Mouse (Mus musculus) heart, postnatal 0 days (tissue): ENCODE measurements around the gene Cyp2d11.

Experiments
- CTCF ChIP-seq: IDR thresholded peaks from 2 replicates; pipeline ENCODE4 v1.5.1; 2016; ENCODE audit warnings: antibody characterized with exemption, control low read depth, low read depth
- EP300 ChIP-seq: IDR thresholded peaks from 2 replicates; pipeline ENCODE4 v1.6.1; 2016; ENCODE audit warnings: antibody characterized with exemption, low read depth

- no peak for TF ChIP-seq EP300
- no peak for TF ChIP-seq CTCF
Observed at GRCm38 (mm10) chr15:82406981-82407380, 13.2 kb upstream of the Cyp2d11 start, which contains the start of gene Cyp2d10.
